Mouse (Mus musculus) cerebellum, adult 2 months (tissue): Measurements from ENCODE around the gene Foxf1.

Experiments
- CTCF ChIP-seq: fragments of 200-500 bp; IDR thresholded peaks from 2 replicates; pipeline ENCODE4 v1.5.1; 2011; ENCODE audit warnings: low read depth, mild to moderate bottlenecking, control low read depth, low read length, moderate library complexity, borderline replicate concordance; ENCODE audit not compliant: insufficient read depth
- POLR2A ChIP-seq: fragments of 200-500 bp; IDR thresholded peaks from 2 replicates; pipeline ENCODE4 v1.6.1; 2011; ENCODE audit warnings: low read length, control low read depth, borderline replicate concordance; ENCODE audit not compliant: insufficient read depth

- TF ChIP-seq CTCF (no peak), POLR2A (no peak)
Measured at GRCm38 (mm10) chr8:121079201-121079600, 5.0 kb upstream of the Foxf1 start.
